Mouse (Mus musculus) kidney, postnatal 0 days (tissue): ENCODE measurements around the gene Erg28. TPM values are rescaled to one million over a fixed set of nuclear protein-coding genes. Genes with fewer than 3 reads are reported as not detected.

Experiments used
- ATAC-seq: fragments of 200-750 bp; cut with Nextera tagmentation; replicated peaks from 2 replicates; pipeline ENCODE4 v1.8.0; 2017; ENCODE audit warnings: low read depth, moderate number of reproducible peaks, moderate TSS enrichment, moderate library complexity; ENCODE audit not compliant: low FRiP score
- DNase-seq: peaks from one replicate; pipeline ENCODE4 v3.0.0-alpha.2; 2016; ENCODE audit warnings: low spot score
- H3K27ac ChIP-seq: fragments of 300-500 bp; sonication (generic); 2 replicates; pipeline ENCODE4 v1.5.1; 2014; ENCODE audit warnings: mild to moderate bottlenecking
- H3K27me3 ChIP-seq: fragments of 300-500 bp; sonication (generic); 2 replicates; pipeline ENCODE4 v1.6.1; 2014; ENCODE audit warnings: low read length, mixed read lengths; ENCODE audit not compliant: insufficient read depth
- H3K36me3 ChIP-seq: fragments of 300-500 bp; sonication (generic); 2 replicates; pipeline ENCODE4 v1.6.1; 2014; ENCODE audit warnings: low read length, mixed read lengths; ENCODE audit not compliant: insufficient read depth
- H3K4me1 ChIP-seq: fragments of 300-500 bp; sonication (generic); replicated peaks from 2 replicates; pipeline ENCODE4 v1.6.1; 2014; ENCODE audit warnings: antibody characterized with exemption, low read length, mixed read lengths; ENCODE audit not compliant: insufficient read depth
- H3K4me2 ChIP-seq: fragments of 300-500 bp; sonication (generic); 2 replicates; pipeline ENCODE4 v1.6.1; 2014; ENCODE audit warnings: mild to moderate bottlenecking, low read length, moderate library complexity, mixed read lengths
- H3K4me3 ChIP-seq: fragments of 300-500 bp; sonication (generic); replicated peaks from 2 replicates; pipeline ENCODE4 v1.5.1; 2014; ENCODE audit warnings: low read depth, low read length
- H3K9ac ChIP-seq: fragments of 300-500 bp; sonication (generic); 2 replicates; pipeline ENCODE4 v1.6.1; 2014; ENCODE audit warnings: low read depth, low read length
- H3K9me3 ChIP-seq: fragments of 300-500 bp; sonication (generic); replicated peaks from 2 replicates; pipeline ENCODE4 v1.6.1; 2016; ENCODE audit warnings: low read length, inconsistent platforms, mixed read lengths
- CTCF ChIP-seq: IDR thresholded peaks from 2 replicates; pipeline ENCODE4 v1.5.1; 2016; ENCODE audit warnings: antibody characterized with exemption, low read depth, mild to moderate bottlenecking, moderate library complexity
- WGBS: fragments of 180-500 bp; shearing (Covaris S2); extraction: QIAGEN DNeasy Blood & Tissue Kit; methylation state at CpG from one replicate; pipeline ENCODE4 v1.1.7; 2014; 5-methylcytosine and 5-hydroxymethylcytosine counted together
- polyA plus RNA-seq: library from polyadenylated mRNA; unstranded; fragments of >200 nt; fragmentation: Nextera tagmentation; extraction: Ambion mirVana; gene quantifications from 2 replicates; pipeline ENCODE4 v1.2.1, GENCODE M21; 2015

Gene Erg28
- polyA plus RNA-seq, 1 experiment from 2014 or later: 111 TPM

- no peak overlapping the region for H3K9ac ChIP-seq
- H3K4me1 ChIP-seq: no peaks in the 10 kb centered on the region
- DNase-seq (peak; percentile 61), ATAC-seq (0 out of 2 replicates have a peak, but pooled peaks have one; percentile 25)
- peak overlapping the region; percentile 28; the same call in 1 of the 2 replicates for H3K27ac ChIP-seq
- 13% methylated on average over 19 of the region's 19 CpGs for WGBS
- H3K9me3 ChIP-seq: no peaks in the 10 kb centered on the region
- H3K27me3 ChIP-seq: no peaks in the 10 kb centered on the region
- no peaks in the 10 kb centered on the region for H3K36me3 ChIP-seq
- H3K4me2 ChIP-seq: no peak overlapping the region
- H3K4me3 ChIP-seq: no peak overlapping the region
- TF ChIP-seq CTCF: no peak
These were observed 39.2 kb downstream of the Erg28 start for GRCm38 (mm10) chr12:85784916-85785815.

DNA sequence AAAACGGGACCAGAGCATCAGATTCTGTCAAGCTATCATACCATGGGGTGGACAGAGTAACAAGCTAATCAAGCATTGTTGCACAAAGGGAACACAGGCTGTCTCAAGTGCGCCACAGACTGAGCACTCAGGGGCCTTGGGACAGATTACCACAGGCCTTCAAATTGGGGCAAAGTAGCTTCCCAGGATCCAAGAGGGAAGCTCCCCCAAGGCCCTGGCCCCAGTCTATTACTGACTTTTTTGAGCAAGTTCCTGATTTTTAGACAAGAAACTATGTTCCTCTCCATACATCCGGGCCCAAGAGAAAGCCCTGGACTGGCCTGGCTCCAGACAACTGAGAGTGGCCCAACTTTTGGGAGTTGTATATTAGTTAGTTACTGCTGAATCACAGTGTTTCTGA is 42.7 kb downstream of the Erg28 start:
- TF ChIP-seq CTCF: no peak
- no peaks in the 10 kb centered on the region for H3K27me3 ChIP-seq
- H3K4me3 ChIP-seq: no peak overlapping the region
- no peak overlapping the region for H3K9ac ChIP-seq
- DNase-seq: no peak
- no peaks in the 10 kb centered on the region for H3K9me3 ChIP-seq
- no peaks in the 10 kb centered on the region for H3K4me1 ChIP-seq
- no peaks in the 10 kb centered on the region for H3K36me3 ChIP-seq
- no peak for ATAC-seq
- H3K4me2 ChIP-seq: no peak overlapping the region
- WGBS: 83% methylated on average over 3 of the region's 3 CpGs
- no peak overlapping the region for H3K27ac ChIP-seq

- no peaks in the 10 kb centered on the region for H3K27me3 ChIP-seq
- 94% methylated on average over 5 of the region's 5 CpGs for WGBS
- H3K4me2 ChIP-seq: no peak overlapping the region
- DNase-seq (no peak), ATAC-seq (no peak)
- H3K9ac ChIP-seq: no peak overlapping the region
- no peak for TF ChIP-seq CTCF
- no peaks in the 10 kb centered on the region for H3K4me1 ChIP-seq
- no peak overlapping the region for H3K27ac ChIP-seq
- no peaks in the 10 kb centered on the region for H3K36me3 ChIP-seq
- H3K4me3 ChIP-seq: no peak overlapping the region
- no peaks in the 10 kb centered on the region for H3K9me3 ChIP-seq
These were observed 44.6 kb downstream of the Erg28 start for GRCm38 (mm10) chr12:85779707-85780106.

DNA sequence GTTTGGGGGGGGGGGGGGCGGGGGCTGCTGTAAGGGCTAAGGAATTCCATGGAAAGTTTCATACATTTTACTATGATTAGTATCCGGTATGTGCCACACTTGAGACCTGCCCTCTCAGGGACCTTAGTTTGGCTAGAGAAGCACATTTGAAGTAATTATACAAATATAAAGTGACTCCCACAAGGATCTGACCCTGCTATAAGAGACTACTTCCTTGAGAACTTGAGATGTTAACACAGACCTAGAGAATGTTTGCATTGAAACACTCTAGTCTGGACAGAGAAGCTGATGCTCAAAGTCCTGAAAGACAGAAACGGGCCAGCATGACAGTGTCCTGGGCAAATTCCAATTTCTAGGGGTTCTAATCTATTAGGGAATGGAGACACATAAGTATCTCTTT is 45.4 kb downstream of the Erg28 start:
- ATAC-seq (no peak), DNase-seq (no peak)
- Histone ChIP-seq H3K9me3 (no peaks in the 10 kb centered on the region), H3K4me1 (no peaks in the 10 kb centered on the region), H3K9ac (no peak overlapping the region), H3K36me3 (no peaks in the 10 kb centered on the region), H3K4me3 (no peak overlapping the region), H3K27ac (no peak overlapping the region), H3K27me3 (no peaks in the 10 kb centered on the region), H3K4me2 (no peak overlapping the region)
- no peak for TF ChIP-seq CTCF
- WGBS: 26% methylated on average over 3 of the region's 3 CpGs

DNA sequence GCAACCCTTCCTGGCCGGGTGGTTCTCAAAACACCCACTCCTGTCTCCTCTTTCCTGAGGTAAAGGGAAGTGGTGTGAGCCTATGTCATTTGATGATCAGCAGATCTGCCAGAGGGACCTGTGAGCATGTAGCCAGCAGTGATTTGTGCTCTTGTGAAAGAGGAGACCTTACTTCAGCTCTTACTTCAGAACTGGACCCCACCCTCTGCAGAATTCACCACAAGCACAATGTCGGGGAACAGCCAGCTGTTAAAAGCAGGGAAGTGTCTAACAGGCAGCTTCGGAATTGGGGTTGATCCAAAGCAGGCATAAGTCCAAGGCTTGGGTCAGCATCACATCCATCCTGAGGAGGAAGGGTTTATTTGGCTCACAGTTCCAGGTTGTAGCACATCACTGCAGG is 53.0 kb downstream of the Erg28 start:
- H3K9ac ChIP-seq: no peak overlapping the region
- DNase-seq: no peak
- H3K4me1 ChIP-seq: no peaks in the 10 kb centered on the region
- TF ChIP-seq CTCF: no peak
- no peaks in the 10 kb centered on the region for H3K27me3 ChIP-seq
- H3K36me3 ChIP-seq: no peaks in the 10 kb centered on the region
- no peak for ATAC-seq
- no peak overlapping the region for H3K4me2 ChIP-seq
- no peaks in the 10 kb centered on the region for H3K9me3 ChIP-seq
- WGBS: 33% methylated on average over 3 of the region's 3 CpGs
- H3K4me3 ChIP-seq: no peak overlapping the region
- H3K27ac ChIP-seq: no peak overlapping the region

DNA sequence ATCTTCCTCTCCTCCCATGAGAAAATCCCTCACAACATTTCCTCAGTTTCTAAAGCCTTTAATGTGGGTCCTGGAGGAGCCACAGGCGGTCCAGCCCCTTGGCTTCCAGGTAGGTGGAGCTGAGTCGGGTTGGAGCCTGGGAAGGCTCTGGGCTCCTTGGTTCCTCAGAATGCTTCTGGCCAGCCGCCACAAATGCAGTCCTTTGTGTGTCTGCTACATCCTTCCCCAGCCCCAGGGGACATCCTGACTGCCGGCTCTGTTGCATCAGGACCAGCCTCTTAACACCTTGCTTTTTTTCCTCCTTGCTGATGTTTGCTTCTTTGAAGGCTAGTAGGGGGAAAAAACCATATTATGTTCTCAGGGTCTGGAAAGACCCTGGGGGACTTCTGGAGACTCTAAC is 56.6 kb downstream of the Erg28 start:
- no peak for DNase-seq
- 52% methylated on average over 4 of the region's 4 CpGs for WGBS
- TF ChIP-seq CTCF: no peak

More for the DNA sequence above, 56.6 kb downstream of the Erg28 start:
- H3K9me3 ChIP-seq: no peaks in the 10 kb centered on the region
- no peak overlapping the region for H3K27ac ChIP-seq
- H3K4me1 ChIP-seq: no peaks in the 10 kb centered on the region
- no peak for ATAC-seq
- H3K9ac ChIP-seq: no peak overlapping the region
- no peak overlapping the region for H3K4me2 ChIP-seq
- no peaks in the 10 kb centered on the region for H3K27me3 ChIP-seq
- no peaks in the 10 kb centered on the region for H3K36me3 ChIP-seq
- no peak overlapping the region for H3K4me3 ChIP-seq
